Mouse (Mus musculus): ENCODE measurements around the gene Pdk1. TPM values are rescaled to one million over a fixed set of nuclear protein-coding genes. Genes with fewer than 3 reads are reported as not detected.
"Not testable (repeated sequence)": the region's sequence is repeated elsewhere in the genome, so short reads cannot be mapped to it uniquely, and the experiment has no call there.

The Pdk1 gene
- polyA plus RNA-seq, 1 experiment from 2014 or later: 48.6 TPM

DNA sequence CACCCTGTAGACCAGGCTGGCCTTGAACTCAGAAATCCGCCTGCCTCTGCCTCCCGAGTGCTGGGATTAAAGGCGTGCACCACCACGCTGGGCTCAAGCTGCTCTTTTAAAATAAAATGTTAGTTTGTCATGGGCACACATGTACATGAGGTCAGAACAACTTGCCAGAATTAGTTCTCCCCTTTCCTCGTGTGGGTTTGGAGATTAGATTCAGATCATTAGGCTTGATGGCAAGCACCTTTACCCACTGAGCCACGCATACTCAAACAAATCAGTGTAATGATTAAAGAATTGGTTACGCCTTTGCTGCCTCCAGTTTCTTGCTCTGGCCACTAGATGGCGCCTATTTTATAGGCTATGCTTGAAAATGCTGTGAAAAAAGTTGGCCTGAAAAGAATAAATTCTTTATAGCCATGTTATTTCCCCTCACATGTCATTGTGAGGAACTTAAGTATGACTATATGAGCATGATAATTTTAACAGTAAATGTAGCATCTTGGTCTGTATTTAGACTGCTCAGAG, 25.4 kb downstream of the Pdk1 start:
- Histone ChIP-seq H3K27me3 (no peaks in the 10 kb centered on the region), H3K9ac (no peak overlapping the region), H3K9me3 (no peaks in the 10 kb centered on the region), H3K4me2 (no peak overlapping the region), H3K4me3 (no peak overlapping the region), H3K36me3 (peaks cover 34% of the 10 kb centered on the region), H3K27ac (no peak overlapping the region), H3K4me1 (no peaks in the 10 kb centered on the region)
- ATAC-seq (ENCODE audit: insufficient number of reproducible peaks, insufficient read depth, low FRiP score, low TSS enrichment, low read depth): no peak
- WGBS: 54% methylated on average over 8 of the region's 8 CpGs

GRCm38 (mm10) chr2:71899886-71900285, 26.9 kb downstream of the Pdk1 start:
- Histone ChIP-seq H3K4me1 (no peaks in the 10 kb centered on the region), H3K27me3 (no peaks in the 10 kb centered on the region), H3K9ac (no peak overlapping the region), H3K9me3 (no peaks in the 10 kb centered on the region), H3K4me2 (no peak overlapping the region), H3K4me3 (no peak overlapping the region), H3K36me3 (peaks cover 28% of the 10 kb centered on the region), H3K27ac (no peak overlapping the region)
- WGBS: 72% methylated on average over 15 of the region's 15 CpGs
- no peak for ATAC-seq (ENCODE audit: insufficient number of reproducible peaks, insufficient read depth, low FRiP score, low TSS enrichment, low read depth)

DNA sequence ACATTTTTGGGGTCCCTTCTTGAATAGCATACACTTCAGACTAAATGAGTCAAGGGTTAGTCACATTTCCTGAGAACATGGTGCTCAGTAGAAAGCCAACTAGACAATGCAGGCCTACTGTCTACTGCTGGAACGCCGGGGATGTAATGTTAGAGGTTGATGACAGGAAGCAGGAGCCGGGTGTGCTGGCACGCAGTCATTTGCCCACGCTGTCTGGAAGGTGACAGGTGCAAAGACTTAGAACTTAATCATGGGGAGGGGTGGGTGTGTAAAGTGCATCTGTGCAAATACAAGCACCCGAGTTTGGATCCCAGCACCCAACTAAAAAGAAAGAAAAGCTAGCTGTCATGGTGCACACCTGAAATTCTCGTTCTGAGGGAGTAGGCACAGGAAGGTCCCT, 32.1 kb downstream of the Pdk1 start:
- Histone ChIP-seq H3K4me2 (no peak overlapping the region), H3K27me3 (no peaks in the 10 kb centered on the region), H3K36me3 (peaks cover 8% of the 10 kb centered on the region), H3K27ac (no peak overlapping the region), H3K9me3 (no peaks in the 10 kb centered on the region), H3K4me3 (no peak overlapping the region), H3K4me1 (no peaks in the 10 kb centered on the region), H3K9ac (no peak overlapping the region)
- ATAC-seq (ENCODE audit: insufficient number of reproducible peaks, insufficient read depth, low FRiP score, low TSS enrichment, low read depth): no peak
- 88% methylated on average over 7 of the region's 7 CpGs for WGBS

GRCm38 (mm10) chr2:71906356-71906755, 33.3 kb downstream of the Pdk1 start:
- not testable (repeated sequence) for H3K9me3 ChIP-seq; H3K27ac ChIP-seq; H3K4me1 ChIP-seq; H3K36me3 ChIP-seq; H3K27me3 ChIP-seq; H3K4me2 ChIP-seq; H3K4me3 ChIP-seq; H3K9ac ChIP-seq; ATAC-seq (ENCODE audit: insufficient number of reproducible peaks, insufficient read depth, low FRiP score, low TSS enrichment, low read depth)
- WGBS: 91% methylated on average over 8 of the region's 8 CpGs

DNA sequence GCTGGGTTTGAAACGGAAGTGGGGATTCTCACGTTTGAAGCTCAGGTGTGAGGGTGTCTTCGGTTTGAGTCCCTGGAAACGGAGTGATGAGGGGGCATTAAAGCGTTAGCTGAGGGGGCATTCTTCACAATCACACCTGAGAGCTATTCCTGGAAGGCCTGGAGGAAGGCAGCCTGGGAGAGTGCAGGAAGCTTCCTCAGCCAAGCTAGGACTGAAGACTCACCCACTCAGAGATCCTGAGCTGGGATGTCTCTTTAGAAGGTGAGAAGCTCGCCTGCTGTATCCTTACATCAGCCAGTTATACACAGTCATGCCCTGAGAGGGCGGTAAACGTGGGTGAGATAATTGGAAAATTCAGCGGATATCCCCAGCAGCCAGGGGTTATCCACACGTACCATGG, 40.9 kb downstream of the Pdk1 start:
- H3K4me1 ChIP-seq: no peaks in the 10 kb centered on the region
- ATAC-seq (ENCODE audit: insufficient number of reproducible peaks, insufficient read depth, low FRiP score, low TSS enrichment, low read depth): no peak
- no peak overlapping the region for H3K9ac ChIP-seq
- WGBS: 78% methylated on average over 10 of the region's 10 CpGs
- no peak overlapping the region for H3K4me3 ChIP-seq
- H3K9me3 ChIP-seq: no peaks in the 10 kb centered on the region
- H3K27me3 ChIP-seq: no peaks in the 10 kb centered on the region
- H3K27ac ChIP-seq: no peak overlapping the region
- H3K4me2 ChIP-seq: no peak overlapping the region
- no peaks in the 10 kb centered on the region for H3K36me3 ChIP-seq

DNA sequence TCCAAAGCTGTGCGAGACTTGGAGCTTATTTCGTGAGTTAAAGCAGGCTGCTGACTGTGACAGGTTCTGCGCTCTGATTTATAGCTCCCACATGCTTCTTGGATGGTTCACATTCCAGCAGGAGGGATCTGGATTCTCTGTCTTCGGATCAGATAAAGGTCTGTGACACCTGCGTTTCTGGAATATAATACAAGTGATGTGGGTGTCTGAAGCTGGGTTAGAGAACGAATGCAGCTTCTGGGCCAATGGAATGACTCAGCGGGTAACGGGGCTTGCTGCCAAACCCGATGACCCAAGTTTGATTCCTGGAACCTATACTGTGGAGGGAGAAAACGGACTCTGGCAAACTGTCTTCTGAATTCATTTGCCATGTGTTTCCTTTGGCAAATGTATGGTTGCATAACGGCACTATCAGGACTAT, 46.2 kb downstream of the Pdk1 start:
- no peaks in the 10 kb centered on the region for H3K4me1 ChIP-seq
- no peak for ATAC-seq (ENCODE audit: insufficient number of reproducible peaks, insufficient read depth, low FRiP score, low TSS enrichment, low read depth)
- no peaks in the 10 kb centered on the region for H3K36me3 ChIP-seq
- WGBS: 75% methylated on average over 11 of the region's 11 CpGs
- H3K9ac ChIP-seq: no peak overlapping the region
- no peaks in the 10 kb centered on the region for H3K27me3 ChIP-seq
- H3K4me3 ChIP-seq: no peak overlapping the region
- no peaks in the 10 kb centered on the region for H3K9me3 ChIP-seq
- H3K4me2 ChIP-seq: no peak overlapping the region
- H3K27ac ChIP-seq: no peak overlapping the region

GRCm38 (mm10) chr2:71924931-71925330, 51.9 kb downstream of the Pdk1 start:
- H3K27me3 ChIP-seq; H3K4me3 ChIP-seq; H3K27ac ChIP-seq; H3K36me3 ChIP-seq; H3K9ac ChIP-seq; ATAC-seq (ENCODE audit: insufficient number of reproducible peaks, insufficient read depth, low FRiP score, low TSS enrichment, low read depth); H3K4me2 ChIP-seq; H3K9me3 ChIP-seq; H3K4me1 ChIP-seq: not testable (repeated sequence)
- WGBS: 88% methylated on average over 2 of the region's 2 CpGs

DNA sequence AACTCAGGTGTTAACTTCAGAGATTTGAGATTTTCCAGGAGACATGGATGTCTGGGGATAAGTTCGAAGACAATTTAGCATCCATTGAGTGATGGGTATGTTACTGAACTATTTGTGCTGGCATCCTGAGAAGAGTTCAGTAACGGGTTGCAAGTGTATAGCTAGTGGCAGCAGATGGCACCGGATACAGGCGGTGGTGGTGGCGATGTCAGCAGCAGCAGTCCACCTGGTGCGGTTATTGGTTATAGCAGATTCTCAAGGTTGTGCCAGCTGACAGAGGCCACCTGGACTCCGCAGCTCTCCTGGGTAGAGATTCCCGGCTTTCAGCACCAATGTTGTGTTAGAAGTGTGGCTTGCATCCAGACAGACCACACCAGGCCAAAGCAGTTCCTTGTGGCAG, 61.0 kb downstream of the Pdk1 start:
- H3K4me1 ChIP-seq: no peaks in the 10 kb centered on the region
- no peaks in the 10 kb centered on the region for H3K36me3 ChIP-seq
- H3K27me3 ChIP-seq: 0 out of 2 replicates have a peak, but pooled peaks cover 5% of the 10 kb centered on the region
- no peak overlapping the region for H3K27ac ChIP-seq
- H3K4me2 ChIP-seq: no peak overlapping the region
- no peak overlapping the region for H3K9ac ChIP-seq
- no peaks in the 10 kb centered on the region for H3K9me3 ChIP-seq
- WGBS: 91% methylated on average over 8 of the region's 8 CpGs
- H3K4me3 ChIP-seq: no peak overlapping the region
- no peak for ATAC-seq (ENCODE audit: insufficient number of reproducible peaks, insufficient read depth, low FRiP score, low TSS enrichment, low read depth)

- no peak overlapping the region for H3K4me3 ChIP-seq
- H3K4me2 ChIP-seq: no peak overlapping the region
- H3K4me1 ChIP-seq: no peaks in the 10 kb centered on the region
- no peak overlapping the region for H3K27ac ChIP-seq
- no peak for ATAC-seq (ENCODE audit: insufficient number of reproducible peaks, insufficient read depth, low FRiP score, low TSS enrichment, low read depth)
- 0 out of 2 replicates have a peak, but pooled peaks cover 5% of the 10 kb centered on the region for H3K27me3 ChIP-seq
- H3K36me3 ChIP-seq: no peaks in the 10 kb centered on the region
- no peaks in the 10 kb centered on the region for H3K9me3 ChIP-seq
- H3K9ac ChIP-seq: no peak overlapping the region
- WGBS: 93% methylated on average over 1 of the region's 1 CpGs
These were observed 63.7 kb downstream of the Pdk1 start for GRCm38 (mm10) chr2:71936711-71937110.

- 85% methylated on average over 3 of the region's 3 CpGs for WGBS
These were observed 64.8 kb downstream of the Pdk1 start for GRCm38 (mm10) chr2:71937649-71938308.

DNA sequence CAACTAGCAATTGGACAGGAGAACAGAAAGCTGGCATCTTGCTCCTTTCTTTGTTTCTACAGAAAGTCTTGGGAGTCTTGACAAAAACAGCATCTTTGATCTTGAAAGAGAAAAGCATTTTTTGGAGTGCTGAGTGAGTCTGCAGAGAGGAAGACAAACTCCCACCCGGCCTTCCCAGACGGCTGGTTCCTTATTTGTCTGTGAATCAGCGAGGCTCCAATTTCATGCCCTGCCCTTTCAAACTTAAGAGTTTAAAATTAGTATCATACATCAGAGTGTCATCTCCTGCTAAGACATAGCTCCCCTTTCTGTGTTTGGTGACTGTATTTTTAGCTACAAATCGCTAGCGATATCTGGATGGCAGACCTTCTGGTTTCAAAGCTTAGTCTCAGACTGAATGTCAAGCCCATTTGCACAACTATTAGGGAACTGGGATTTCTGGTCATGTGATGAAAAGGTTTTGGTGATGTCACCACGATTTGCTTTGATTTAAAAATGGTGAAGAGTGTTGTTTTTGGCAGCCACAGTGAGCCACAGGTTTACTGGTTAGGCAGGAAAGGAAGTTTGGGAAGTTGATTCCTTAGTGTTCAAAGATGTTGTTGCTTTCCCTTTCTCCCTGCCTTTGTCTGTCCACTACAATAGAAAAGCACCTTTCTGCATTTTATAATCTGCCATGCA, 65.8 kb downstream of the Pdk1 start:
- ATAC-seq (ENCODE audit: insufficient number of reproducible peaks, insufficient read depth, low FRiP score, low TSS enrichment, low read depth): no peak
- H3K4me1 ChIP-seq: no peaks in the 10 kb centered on the region
- H3K4me2 ChIP-seq: no peak overlapping the region
- no peaks in the 10 kb centered on the region for H3K9me3 ChIP-seq
- H3K36me3 ChIP-seq: no peaks in the 10 kb centered on the region
- H3K9ac ChIP-seq: no peak overlapping the region
- no peak overlapping the region for H3K27ac ChIP-seq
- 38% methylated on average over 6 of the region's 6 CpGs for WGBS
- no peak overlapping the region for H3K4me3 ChIP-seq
- no peaks in the 10 kb centered on the region for H3K27me3 ChIP-seq

More at GRCm38 (mm10) chr2:71937649-71938308, 64.8 kb downstream of the Pdk1 start:
- Histone ChIP-seq H3K4me3 (no peak overlapping the region), H3K27me3 (0 out of 2 replicates have a peak, but pooled peaks cover 5% of the 10 kb centered on the region), H3K4me2 (no peak overlapping the region), H3K9me3 (no peaks in the 10 kb centered on the region), H3K27ac (no peak overlapping the region), H3K36me3 (no peaks in the 10 kb centered on the region), H3K9ac (no peak overlapping the region), H3K4me1 (no peaks in the 10 kb centered on the region)
- ATAC-seq (ENCODE audit: insufficient number of reproducible peaks, insufficient read depth, low FRiP score, low TSS enrichment, low read depth): no peak
